Mouse (Mus musculus) spleen, adult 18-20 months (tissue): ENCODE measurements at regions not wholly inside any gene's neighbourhood (a gene's known extent, or its start where the extent isn't known, plus 50 kb on each side); places are given as distances from the start of the nearest gene placed in this dataset.

Experiments
- DNase-seq, 2 experiments: peaks; one replicate each; pipeline ENCODE4 v3.0.0; 2022; ENCODE audit warnings: mixed read lengths in 2 of 2

DNA sequence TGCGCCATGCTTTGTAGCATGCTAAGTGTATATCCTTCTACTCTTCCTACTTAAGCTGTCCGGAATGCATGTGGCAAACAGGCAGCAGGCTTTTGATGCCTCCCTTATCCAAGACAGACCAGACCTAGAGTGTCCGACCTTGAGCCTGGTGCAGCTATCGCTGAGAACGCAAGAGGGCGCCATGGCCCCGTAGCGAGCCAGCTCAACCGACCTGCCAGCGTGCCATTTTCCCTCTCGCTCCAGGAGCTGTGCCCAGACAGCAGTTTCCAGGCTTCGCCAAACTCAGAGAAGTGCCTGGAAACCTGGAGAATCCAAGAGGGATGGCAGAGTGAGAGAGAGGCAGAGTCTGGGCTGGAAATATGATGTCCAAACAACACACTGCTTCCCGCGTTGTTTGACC is 155.8 kb upstream of the Gm12830 start:
- DNase-seq, result peak; percentile 22 to 62

GRCm38 (mm10) chr4:114666238-114666978 is 155.1 kb upstream of the Gm12830 start:
- DNase-seq, result no peak

DNA sequence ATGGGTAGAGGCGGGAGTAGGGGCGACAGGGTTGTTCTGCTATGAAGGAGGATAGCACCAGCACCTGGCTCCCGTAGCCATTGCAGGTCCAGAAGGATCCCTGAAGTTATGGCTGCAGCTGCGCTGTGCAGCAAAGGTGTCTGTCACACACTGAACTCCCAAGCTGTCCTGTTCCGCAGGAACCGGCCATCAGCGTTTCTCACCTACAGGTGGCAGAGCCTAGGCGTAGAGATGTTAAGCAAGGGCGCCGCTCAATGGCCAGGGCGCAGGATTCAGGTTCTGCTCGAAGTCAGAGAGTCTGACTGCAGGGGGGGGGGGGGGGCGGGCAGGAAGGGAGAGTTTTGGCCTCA is 154.6 kb upstream of the Gm12830 start:
- no peak for DNase-seq

GRCm38 (mm10) chr4:114672096-114672720 is 149.3 kb upstream of the Gm12830 start:
- DNase-seq, result no peak

DNA sequence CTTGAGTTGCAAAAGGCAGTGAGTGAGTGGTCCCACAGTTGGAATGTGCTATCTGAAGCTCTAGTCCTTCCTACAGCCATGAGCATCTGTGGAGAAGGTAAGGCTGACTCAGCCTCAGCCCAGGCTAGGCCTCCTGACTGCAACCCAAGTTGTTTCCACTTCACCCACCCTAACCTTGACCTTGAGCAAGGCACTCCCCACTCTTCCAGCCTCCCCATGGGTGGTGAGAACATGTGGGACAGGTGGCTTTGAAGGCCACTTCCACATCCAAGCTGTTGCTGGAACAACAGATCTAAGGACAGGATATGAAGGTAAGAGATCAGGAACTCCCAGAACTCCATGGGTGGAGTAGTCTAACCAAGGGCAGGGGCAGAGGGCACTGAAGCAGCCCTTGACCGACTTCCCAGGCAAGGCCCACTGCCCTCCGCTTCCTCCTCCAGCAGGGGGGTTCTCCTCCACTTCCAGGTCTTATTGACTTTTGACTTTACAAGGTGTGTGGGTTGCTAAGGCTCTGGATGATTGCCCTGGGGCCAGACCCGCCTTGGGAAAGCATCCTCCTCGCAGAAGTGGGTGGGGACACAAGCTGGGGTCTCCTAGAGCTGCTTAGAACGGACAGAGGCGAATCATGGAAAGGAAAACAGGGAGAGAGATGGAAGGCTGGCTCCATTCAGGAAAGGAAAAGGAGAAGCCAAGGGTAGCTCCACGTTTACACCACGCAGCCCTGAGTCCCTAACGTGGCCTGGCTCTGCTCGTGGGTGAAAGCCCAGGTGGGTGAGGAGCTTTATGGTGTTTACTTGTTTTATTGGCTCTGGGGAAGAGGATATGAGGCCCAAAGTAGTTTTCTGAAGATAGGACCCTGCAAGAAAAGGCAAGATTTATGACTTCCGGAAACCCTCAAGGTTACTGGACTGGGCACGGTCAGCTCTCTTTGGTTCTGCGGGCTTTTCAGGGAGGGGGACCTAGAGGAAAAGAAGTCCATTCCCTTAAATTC is 144.3 kb upstream of the Gm12830 start:
- DNase-seq, result no peak

- no peak for DNase-seq
Measured at GRCm38 (mm10) chr4:114678053-114678941, 143.2 kb upstream of the Gm12830 start.

DNA sequence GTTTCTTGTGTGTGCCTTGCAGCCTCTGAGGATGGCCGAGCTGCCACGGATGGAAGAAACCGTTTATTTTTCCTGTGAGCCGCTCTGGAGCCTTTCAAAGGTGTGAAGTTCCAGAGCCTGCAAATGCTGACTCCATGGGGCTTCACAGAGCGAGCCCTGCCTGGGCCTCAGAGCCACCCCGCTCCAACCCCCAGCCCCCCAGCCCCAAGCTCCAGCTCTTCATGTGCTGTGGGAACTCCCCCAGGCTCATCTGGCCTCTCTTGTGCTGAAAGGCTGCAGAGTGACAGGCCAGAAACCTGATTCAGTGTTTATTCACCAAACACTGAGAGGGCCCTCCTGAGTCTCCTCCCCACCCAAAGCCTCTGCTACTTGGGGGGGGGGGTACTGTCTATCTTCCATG is 141.2 kb upstream of the Gm12830 start:
- DNase-seq, result no peak

DNA sequence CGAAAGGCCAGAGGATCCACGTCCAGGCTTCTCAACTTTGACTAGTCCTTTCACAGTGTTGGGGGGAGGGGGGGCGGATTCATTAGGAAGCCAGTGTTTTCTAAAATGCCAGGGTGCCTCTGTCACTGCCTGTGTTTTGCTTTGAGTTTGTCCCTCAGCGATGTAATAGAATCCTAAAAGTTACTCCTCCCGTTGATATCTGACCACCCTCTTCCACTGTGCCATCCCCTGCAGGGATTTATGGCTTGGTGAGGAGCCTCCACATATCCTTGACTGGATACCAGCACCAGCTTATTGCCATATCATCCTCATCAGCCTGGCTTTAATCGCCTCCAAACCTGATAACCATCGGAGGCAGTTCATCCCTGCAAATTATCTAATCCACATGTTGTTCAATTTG is 138.6 kb upstream of the Gm12830 start:
- DNase-seq, result no peak

GRCm38 (mm10) chr4:114683696-114684095 is 137.8 kb upstream of the Gm12830 start:
- DNase-seq, result no peak

DNA sequence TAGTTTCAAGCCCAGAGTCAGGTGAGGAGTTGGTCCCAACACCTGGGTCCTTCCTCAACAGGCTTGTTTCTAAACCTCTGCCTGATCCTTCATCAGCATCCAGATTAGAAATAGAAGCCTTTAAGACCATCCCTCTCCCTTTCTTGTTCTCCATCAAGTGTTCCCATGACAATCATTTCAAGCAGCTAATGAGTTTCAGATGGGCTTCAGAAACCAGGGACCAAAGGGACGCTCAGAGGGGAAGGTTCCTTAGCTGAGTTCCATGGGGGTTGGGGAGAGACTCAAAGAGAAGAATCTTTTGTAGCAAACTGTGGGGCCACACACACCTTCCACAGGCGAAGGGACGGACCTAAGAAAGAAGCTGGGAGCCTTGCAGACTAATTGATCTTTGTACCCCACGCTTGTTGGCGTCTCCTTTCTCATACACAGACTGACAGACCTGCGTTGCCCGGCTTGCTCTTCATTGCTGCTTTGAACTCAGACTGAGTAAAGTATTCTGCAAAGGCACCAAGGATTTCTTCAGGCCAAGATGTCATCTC is 136.6 kb upstream of the Gm12830 start:
- DNase-seq, result no peak

DNA sequence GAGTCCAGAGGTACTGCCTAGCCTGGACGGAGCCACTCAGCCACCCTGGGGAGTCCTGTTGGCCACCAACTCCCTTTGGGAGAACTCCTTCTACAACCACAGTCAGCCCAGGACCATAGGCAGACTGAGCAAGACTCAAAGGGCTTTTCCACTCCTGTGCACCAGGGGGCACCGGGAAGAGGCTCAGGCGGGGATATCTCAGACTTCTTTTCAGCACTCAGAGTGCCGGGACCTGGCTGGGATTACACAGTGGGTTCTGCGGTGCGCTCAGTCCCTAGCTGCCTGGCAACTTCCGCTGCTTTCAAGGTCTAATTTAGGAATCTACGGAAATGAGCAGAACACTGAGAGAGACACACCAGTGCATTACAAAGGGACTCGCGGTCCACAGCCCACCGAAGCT is 136.1 kb upstream of the Gm12830 start:
- peak in 1 of 2 experiments; percentile 26 for DNase-seq

DNA sequence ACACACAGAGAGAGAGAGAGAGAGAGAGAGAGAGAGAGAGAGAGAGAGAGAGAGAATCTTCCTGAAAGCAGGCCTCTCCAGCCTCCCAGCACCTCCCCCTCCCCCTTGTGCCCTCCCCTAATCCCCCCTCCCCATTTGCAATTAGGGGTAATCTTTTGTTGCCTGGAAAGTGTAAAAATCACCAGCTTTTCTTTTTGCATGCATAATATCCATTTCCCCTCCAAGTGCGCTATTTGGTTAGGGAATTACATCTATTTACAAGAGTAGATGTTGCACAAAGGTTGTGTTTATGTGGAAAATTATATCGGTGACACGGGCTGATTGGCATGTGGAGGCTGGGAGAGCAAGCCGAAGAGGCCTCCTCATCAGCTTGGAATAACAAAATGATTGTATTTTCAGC is 135.4 kb upstream of the Gm12830 start:
- no peak for DNase-seq

- DNase-seq, result no peak
Measured at GRCm38 (mm10) chr4:114688356-114688972, 133.1 kb upstream of the Gm12830 start.

DNA sequence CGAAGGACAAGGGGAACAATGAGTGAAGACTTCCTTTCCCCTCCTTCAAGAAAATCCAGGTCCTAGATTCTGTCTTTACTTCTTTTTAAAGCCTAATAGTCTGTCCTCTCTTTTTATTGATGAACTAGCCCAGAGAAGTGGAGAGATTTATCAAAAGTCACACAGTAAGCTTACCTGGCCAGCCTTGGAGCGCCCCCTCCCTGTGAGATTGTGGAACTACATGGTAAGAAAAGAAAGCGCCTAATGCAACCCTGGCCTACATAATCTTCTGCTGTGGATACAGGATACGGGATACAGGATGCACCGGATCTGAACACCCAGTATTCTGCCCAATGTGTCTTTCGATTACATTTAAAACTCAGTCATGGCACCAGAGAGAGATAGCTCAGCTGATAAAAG is 132.6 kb upstream of the Gm12830 start:
- peak in 1 of 2 experiments; percentile 47 for DNase-seq

- DNase-seq, result no peak
Measured at GRCm38 (mm10) chr4:114705586-114705985, 115.9 kb upstream of the Gm12830 start.

DNA sequence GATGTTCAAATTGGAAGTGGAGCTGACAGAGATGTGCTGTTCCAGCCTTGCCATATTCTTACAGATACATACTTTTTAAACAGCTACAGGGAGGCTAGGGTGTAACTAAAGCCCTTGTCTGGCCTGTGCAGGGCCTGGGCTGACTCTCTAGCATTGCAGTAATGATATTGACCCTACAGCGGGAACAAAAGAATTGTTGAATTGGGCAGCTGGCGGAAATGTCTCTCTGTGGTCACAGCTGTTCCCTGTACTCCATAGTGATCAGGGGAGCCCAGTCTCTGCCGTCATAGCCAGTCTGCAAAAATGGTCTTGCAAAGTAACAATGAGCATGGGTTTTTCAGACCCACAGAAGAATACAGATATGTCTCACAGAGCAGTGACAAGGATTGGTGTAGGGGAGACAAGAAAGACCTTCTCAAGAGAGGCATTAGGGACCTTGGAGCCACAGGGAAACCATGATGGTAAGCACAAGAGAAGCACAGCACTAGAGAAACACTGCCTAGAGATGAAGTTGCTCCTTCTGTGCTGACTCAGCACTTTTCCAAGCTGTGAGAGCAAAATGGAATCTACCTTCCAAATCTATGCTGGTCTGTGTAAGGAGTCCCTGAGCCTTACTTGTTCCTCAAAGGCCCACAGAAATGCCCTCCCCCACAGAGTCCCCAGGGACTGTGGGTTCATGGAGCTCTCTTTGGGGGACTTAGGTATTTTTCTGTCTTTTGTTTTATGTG is 111.2 kb upstream of the Gm12830 start:
- no peak for DNase-seq

- DNase-seq, result no peak
Measured at GRCm38 (mm10) chr4:114711082-114711481, 110.4 kb upstream of the Gm12830 start.

- no peak for DNase-seq
Measured at GRCm38 (mm10) chr4:114712005-114712665, 109.4 kb upstream of the Gm12830 start.

DNA sequence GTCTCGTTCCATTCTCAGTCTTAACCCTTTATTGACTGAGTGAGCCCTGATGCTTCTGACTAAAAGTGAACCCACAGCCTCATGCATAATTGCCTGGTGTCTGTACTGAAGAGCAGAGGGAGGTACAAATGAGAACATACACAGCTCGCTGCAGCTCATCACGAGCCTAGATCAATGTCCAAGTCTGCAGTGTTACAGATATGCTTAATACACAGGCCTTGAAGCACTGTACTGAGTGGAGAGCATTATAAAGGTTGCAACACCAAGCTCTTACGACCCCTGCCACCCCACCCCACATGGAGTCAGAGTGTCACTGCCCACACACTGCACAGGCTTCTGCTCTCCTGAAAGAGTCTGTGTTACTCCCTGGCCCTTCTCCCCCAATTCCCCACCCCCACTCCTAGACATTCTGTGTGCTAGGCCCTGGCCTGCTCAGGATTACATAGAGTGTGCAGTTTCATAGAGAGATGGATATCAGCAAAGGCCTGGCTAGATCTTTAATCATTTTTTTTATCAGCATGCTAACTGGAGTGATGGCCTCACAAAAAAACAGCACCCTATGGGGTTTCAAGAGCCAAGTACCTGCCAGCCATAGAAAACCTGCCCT is 108.5 kb upstream of the Gm12830 start:
- no peak for DNase-seq

DNA sequence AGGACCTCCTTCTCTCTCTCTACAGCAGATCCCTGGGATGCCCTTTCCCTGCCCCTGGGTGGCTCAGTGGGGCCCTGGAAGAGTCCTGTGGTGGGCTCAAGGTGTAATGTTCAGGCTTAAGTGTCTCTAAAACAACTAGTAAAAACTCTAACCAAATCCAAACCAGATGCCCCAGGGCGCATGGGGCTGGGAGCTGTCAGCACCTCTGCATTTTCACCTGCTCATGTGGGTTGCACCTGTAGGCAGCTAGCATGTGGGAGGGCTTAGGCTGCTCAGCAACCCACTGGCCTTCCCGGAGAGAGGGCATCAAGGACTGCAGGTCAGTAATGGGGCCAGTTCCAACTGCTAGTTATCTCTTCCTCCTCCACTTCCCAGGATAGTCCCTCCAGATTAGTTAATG is 104.8 kb upstream of the Gm12830 start:
- DNase-seq, result no peak
